Mouse (Mus musculus) ES-E14 (cell line): Measurements from ENCODE around the gene Abca13.

Experiments used
- CHD2 ChIP-seq: IDR thresholded peaks from 2 replicates; pipeline ENCODE4 v1.6.1; 2014; ENCODE audit warnings: mild to moderate bottlenecking, low read depth, low read length, inconsistent platforms
- ZC3H11A ChIP-seq: IDR thresholded peaks from 2 replicates; pipeline ENCODE4 v1.6.1; 2012; ENCODE audit warnings: low read depth, mild to moderate bottlenecking, inconsistent platforms, low read length, borderline replicate concordance
- ZNF384 ChIP-seq: IDR thresholded peaks from 2 replicates; pipeline ENCODE4 v1.6.1; 2012; ENCODE audit warnings: low read depth, low read length, inconsistent platforms

GRCm38 (mm10) chr11:9146683-9147082 is 45.1 kb upstream of the Abca13 start:
- TF ChIP-seq CHD2 (no peak), ZNF384 (no peak), ZC3H11A (no peak)
